Mouse (Mus musculus): ENCODE measurements around the gene Gm45711. TPM values are rescaled to one million over a fixed set of nuclear protein-coding genes. Genes with fewer than 3 reads are reported as not detected.
"Not testable (repeated sequence)": the region's sequence is repeated elsewhere in the genome, so short reads cannot be mapped to it uniquely, and the experiment has no call there.

Gm45711 gene
- polyA plus RNA-seq, 1 experiment from 2014 or later = not detected

GRCm38 (mm10) chr8:104308341-104308740 is 1.5 kb downstream of the Gm45711 start:
- WGBS = 52% methylated on average over 6 of the region's 6 CpGs

GRCm38 (mm10) chr8:104304962-104305361 is 4.9 kb downstream of the Gm45711 start:
- H3K9ac ChIP-seq (ENCODE audit: low read length) = no peak overlapping the region
- no peaks in the 10 kb centered on the region for H3K27me3 ChIP-seq (ENCODE audit: control insufficient read depth, insufficient read depth, low read length)
- no peaks in the 10 kb centered on the region for H3K4me1 ChIP-seq (ENCODE audit: control insufficient read depth, insufficient read depth, low read length)
- no peak for DNase-seq (ENCODE audit: low spot score)
- H3K9me3 ChIP-seq (ENCODE audit: control insufficient read depth, low read length) = no peaks in the 10 kb centered on the region
- no peak overlapping the region for H3K4me3 ChIP-seq (ENCODE audit: low read depth, low read length)
- WGBS = 87% methylated on average over 11 of the region's 11 CpGs
- no peak overlapping the region for H3K27ac ChIP-seq (replicated peaks; ENCODE audit: low read depth, low read length)
- H3K36me3 ChIP-seq (ENCODE audit: control insufficient read depth, insufficient read depth, low read length) = no peaks in the 10 kb centered on the region
- H3K4me2 ChIP-seq (ENCODE audit: low read depth, severe bottlenecking) = no peak overlapping the region
- ATAC-seq (ENCODE audit: insufficient number of reproducible peaks, low FRiP score, low TSS enrichment, low read depth) = no peak

More at GRCm38 (mm10) chr8:104308341-104308740, 1.5 kb downstream of the Gm45711 start:
- H3K9ac ChIP-seq (ENCODE audit: low read length); DNase-seq (ENCODE audit: low spot score); ATAC-seq (ENCODE audit: insufficient number of reproducible peaks, low FRiP score, low TSS enrichment, low read depth); H3K36me3 ChIP-seq (ENCODE audit: control insufficient read depth, insufficient read depth, low read length); H3K4me1 ChIP-seq (ENCODE audit: control insufficient read depth, insufficient read depth, low read length); H3K4me2 ChIP-seq (ENCODE audit: low read depth, severe bottlenecking); H3K27ac ChIP-seq (replicated peaks; ENCODE audit: low read depth, low read length); H3K27me3 ChIP-seq (ENCODE audit: control insufficient read depth, insufficient read depth, low read length); H3K9me3 ChIP-seq (ENCODE audit: control insufficient read depth, low read length); H3K4me3 ChIP-seq (ENCODE audit: low read depth, low read length): not testable (repeated sequence)

GRCm38 (mm10) chr8:104302536-104302935 is 7.3 kb downstream of the Gm45711 start:
- not testable (repeated sequence) for H3K4me3 ChIP-seq (ENCODE audit: low read depth, low read length); H3K9me3 ChIP-seq (ENCODE audit: control insufficient read depth, low read length); H3K4me1 ChIP-seq (ENCODE audit: control insufficient read depth, insufficient read depth, low read length); H3K36me3 ChIP-seq (ENCODE audit: control insufficient read depth, insufficient read depth, low read length); H3K27ac ChIP-seq (replicated peaks; ENCODE audit: low read depth, low read length); DNase-seq (ENCODE audit: low spot score); H3K9ac ChIP-seq (ENCODE audit: low read length); H3K27me3 ChIP-seq (ENCODE audit: control insufficient read depth, insufficient read depth, low read length); ATAC-seq (ENCODE audit: insufficient number of reproducible peaks, low FRiP score, low TSS enrichment, low read depth); H3K4me2 ChIP-seq (ENCODE audit: low read depth, severe bottlenecking)
- 100% methylated on average over 4 of the region's 4 CpGs for WGBS

GRCm38 (mm10) chr8:104301577-104301976 is 8.3 kb downstream of the Gm45711 start:
- H3K9me3 ChIP-seq (ENCODE audit: control insufficient read depth, low read length); H3K27me3 ChIP-seq (ENCODE audit: control insufficient read depth, insufficient read depth, low read length); DNase-seq (ENCODE audit: low spot score); H3K9ac ChIP-seq (ENCODE audit: low read length); H3K36me3 ChIP-seq (ENCODE audit: control insufficient read depth, insufficient read depth, low read length); H3K27ac ChIP-seq (replicated peaks; ENCODE audit: low read depth, low read length); H3K4me3 ChIP-seq (ENCODE audit: low read depth, low read length); H3K4me2 ChIP-seq (ENCODE audit: low read depth, severe bottlenecking); H3K4me1 ChIP-seq (ENCODE audit: control insufficient read depth, insufficient read depth, low read length); ATAC-seq (ENCODE audit: insufficient number of reproducible peaks, low FRiP score, low TSS enrichment, low read depth): not testable (repeated sequence)
- WGBS = 26% methylated on average over 3 of the region's 3 CpGs

GRCm38 (mm10) chr8:104294396-104294795 is 15.5 kb downstream of the Gm45711 start:
- no peaks in the 10 kb centered on the region for H3K9me3 ChIP-seq (ENCODE audit: control insufficient read depth, low read length)
- H3K9ac ChIP-seq (ENCODE audit: low read length) = no peak overlapping the region
- WGBS = 85% methylated on average over 1 of the region's 1 CpGs
- no peak overlapping the region for H3K4me3 ChIP-seq (ENCODE audit: low read depth, low read length)
- no peak overlapping the region for H3K27ac ChIP-seq (replicated peaks; ENCODE audit: low read depth, low read length)
- no peaks in the 10 kb centered on the region for H3K36me3 ChIP-seq (ENCODE audit: control insufficient read depth, insufficient read depth, low read length)
- ATAC-seq (ENCODE audit: insufficient number of reproducible peaks, low FRiP score, low TSS enrichment, low read depth) (no peak), DNase-seq (ENCODE audit: low spot score) (no peak)
- H3K27me3 ChIP-seq (ENCODE audit: control insufficient read depth, insufficient read depth, low read length) = no peaks in the 10 kb centered on the region
- no peak overlapping the region for H3K4me2 ChIP-seq (ENCODE audit: low read depth, severe bottlenecking)
- no peaks in the 10 kb centered on the region for H3K4me1 ChIP-seq (ENCODE audit: control insufficient read depth, insufficient read depth, low read length)

- not testable (repeated sequence) for H3K36me3 ChIP-seq (ENCODE audit: control insufficient read depth, insufficient read depth, low read length); H3K9me3 ChIP-seq (ENCODE audit: control insufficient read depth, low read length); H3K4me3 ChIP-seq (ENCODE audit: low read depth, low read length); H3K9ac ChIP-seq (ENCODE audit: low read length); ATAC-seq (ENCODE audit: insufficient number of reproducible peaks, low FRiP score, low TSS enrichment, low read depth); DNase-seq (ENCODE audit: low spot score); H3K27me3 ChIP-seq (ENCODE audit: control insufficient read depth, insufficient read depth, low read length); H3K27ac ChIP-seq (replicated peaks; ENCODE audit: low read depth, low read length); H3K4me1 ChIP-seq (ENCODE audit: control insufficient read depth, insufficient read depth, low read length); H3K4me2 ChIP-seq (ENCODE audit: low read depth, severe bottlenecking)
- 84% methylated on average over 12 of the region's 12 CpGs for WGBS
Measured at GRCm38 (mm10) chr8:104293081-104293480, 16.8 kb downstream of the Gm45711 start, which contains the start of gene Cmtm2a. Gene Cmtm2a, minus strand, starts transcription at chr8:104293181.

- Histone ChIP-seq H3K4me1 (ENCODE audit: control insufficient read depth, insufficient read depth, low read length) (no peaks in the 10 kb centered on the region), H3K9me3 (ENCODE audit: control insufficient read depth, low read length) (no peaks in the 10 kb centered on the region), H3K9ac (ENCODE audit: low read length) (no peak overlapping the region), H3K4me2 (ENCODE audit: low read depth, severe bottlenecking) (no peak overlapping the region), H3K27me3 (ENCODE audit: control insufficient read depth, insufficient read depth, low read length) (no peaks in the 10 kb centered on the region), H3K4me3 (ENCODE audit: low read depth, low read length) (no peak overlapping the region), H3K36me3 (ENCODE audit: control insufficient read depth, insufficient read depth, low read length) (peaks cover 4% of the 10 kb centered on the region; the same call in 1 of the 2 replicates), H3K27ac (replicated peaks; ENCODE audit: low read depth, low read length) (no peak overlapping the region)
- DNase-seq (ENCODE audit: low spot score) (no peak), ATAC-seq (ENCODE audit: insufficient number of reproducible peaks, low FRiP score, low TSS enrichment, low read depth) (no peak)
- 92% methylated on average over 6 of the region's 6 CpGs for whole genome bisulfite sequencing
Measured at GRCm38 (mm10) chr8:104268937-104269440, 40.9 kb downstream of the Gm45711 start.

- no peak for ATAC-seq (ENCODE audit: insufficient number of reproducible peaks, low FRiP score, low TSS enrichment, low read depth)
- H3K4me3 ChIP-seq (ENCODE audit: low read depth, low read length) = no peak overlapping the region
- peaks cover 8% of the 10 kb centered on the region; the same call in 1 of the 2 replicates for H3K36me3 ChIP-seq (ENCODE audit: control insufficient read depth, insufficient read depth, low read length)
- DNase-seq (ENCODE audit: low spot score) = no peak
- H3K27ac ChIP-seq (replicated peaks; ENCODE audit: low read depth, low read length) = no peak overlapping the region
- H3K4me2 ChIP-seq (ENCODE audit: low read depth, severe bottlenecking) = no peak overlapping the region
- H3K9me3 ChIP-seq (ENCODE audit: control insufficient read depth, low read length) = no peaks in the 10 kb centered on the region
- no peak overlapping the region for H3K9ac ChIP-seq (ENCODE audit: low read length)
- no peaks in the 10 kb centered on the region for H3K4me1 ChIP-seq (ENCODE audit: control insufficient read depth, insufficient read depth, low read length)
- H3K27me3 ChIP-seq (ENCODE audit: control insufficient read depth, insufficient read depth, low read length) = no peaks in the 10 kb centered on the region
Measured at GRCm38 (mm10) chr8:104268368-104268767, 41.5 kb downstream of the Gm45711 start.

All from limb, embryonic 11.5 days (tissue).